Mouse (Mus musculus) hindlimb bud, embryonic 11.5 days (tissue): ENCODE measurements at regions not wholly inside any gene's neighbourhood (a gene's known extent, or its start where the extent isn't known, plus 50 kb on each side); places are given as distances from the start of the nearest gene placed in this dataset.

Source experiments
- DNase-seq: peaks from one replicate; pipeline ENCODE4 v3.0.0-alpha.2; 2012; ENCODE audit warnings: low read depth, low spot score; ENCODE audit errors: extremely low spot score

GRCm38 (mm10) chr1:52553871-52554270 lies 53.4 kb upstream of the Nab1 start:
- DNase-seq: no peak

GRCm38 (mm10) chr1:52565812-52566211 lies 64.7 kb upstream of the Nemp2 start:
- DNase-seq: no peak

- no peak for DNase-seq
Measured at GRCm38 (mm10) chr1:52571674-52572073, 58.8 kb upstream of the Nemp2 start.

- DNase-seq: peak; percentile 20
Measured at GRCm38 (mm10) chr1:52578298-52579056, 52.0 kb upstream of the Nemp2 start.

- DNase-seq: no peak
Measured at GRCm38 (mm10) chr1:52580132-52580896, 50.2 kb upstream of the Nemp2 start.
